Mouse (Mus musculus) olfactory bulb, adult 2 months (tissue): ENCODE data around the gene Aqp2.

Experiments
- CTCF ChIP-seq: fragments of 200-500 bp; IDR thresholded peaks from 2 replicates; pipeline ENCODE4 v1.5.1; 2012; ENCODE audit warnings: low read depth, mild to moderate bottlenecking, low read length, moderate library complexity; ENCODE audit not compliant: insufficient read depth
- POLR2A ChIP-seq: fragments of 200-500 bp; IDR thresholded peaks from 2 replicates; pipeline ENCODE4 v1.6.1; 2012; ENCODE audit warnings: mild to moderate bottlenecking, low read depth, low read length, moderate library complexity; ENCODE audit not compliant: insufficient read depth

DNA sequence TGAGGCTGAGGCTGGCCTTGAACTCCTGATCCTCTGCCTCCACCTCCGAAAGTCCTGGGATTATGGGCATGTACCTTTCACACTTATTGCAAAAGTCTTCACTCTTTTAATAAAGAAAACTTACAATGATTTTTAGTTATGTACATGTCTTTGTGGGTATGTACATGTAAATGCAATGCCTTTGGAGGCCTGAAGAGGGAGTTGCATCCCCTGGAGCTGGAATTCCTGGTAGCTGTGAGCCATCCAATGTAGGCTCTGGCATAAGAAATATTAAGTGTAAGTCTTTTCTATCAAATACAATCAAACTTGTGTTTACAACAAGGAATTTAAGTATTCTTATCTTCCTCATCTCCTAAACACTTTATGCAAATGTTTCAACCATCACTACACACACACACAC, 19.9 kb upstream of the Aqp2 start:
- no peak for TF ChIP-seq CTCF
- no peak for TF ChIP-seq POLR2A
